Mouse (Mus musculus): ENCODE results near the gene Map2k4. TPM values are rescaled to one million over a fixed set of nuclear protein-coding genes. Genes with fewer than 3 reads are reported as not detected.

Gene Map2k4
- total RNA-seq, 1 experiment from 2014 or later, result 37.6 TPM

DNA sequence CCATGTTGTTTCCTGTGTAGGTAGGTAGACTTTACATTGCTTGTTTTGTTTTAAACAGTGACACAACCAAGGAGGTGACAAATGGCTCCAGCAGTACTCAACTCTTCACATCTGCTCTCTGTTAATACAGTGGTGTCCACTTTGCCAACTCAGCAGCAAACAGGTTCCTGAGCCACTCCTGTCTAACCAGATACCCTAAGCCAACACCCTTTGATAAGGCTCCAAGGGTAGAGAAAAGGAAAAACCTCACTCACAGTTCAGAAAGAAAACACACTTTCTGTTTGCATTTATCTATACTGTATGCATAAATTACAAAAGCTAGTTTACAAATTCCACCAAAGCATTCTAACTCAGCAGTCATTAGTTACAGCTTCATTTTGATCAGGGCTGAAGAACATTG is 48.2 kb downstream of the Map2k4 start:
- ATAC-seq (replicated peaks in 1 of 2; ENCODE audit: insufficient read depth in 1 of 2, low FRiP score in 2 of 2, low TSS enrichment in 1 of 2, low read depth in 1 of 2, poor library complexity in 2 of 2, severe bottlenecking in 2 of 2), result no peak

DNA sequence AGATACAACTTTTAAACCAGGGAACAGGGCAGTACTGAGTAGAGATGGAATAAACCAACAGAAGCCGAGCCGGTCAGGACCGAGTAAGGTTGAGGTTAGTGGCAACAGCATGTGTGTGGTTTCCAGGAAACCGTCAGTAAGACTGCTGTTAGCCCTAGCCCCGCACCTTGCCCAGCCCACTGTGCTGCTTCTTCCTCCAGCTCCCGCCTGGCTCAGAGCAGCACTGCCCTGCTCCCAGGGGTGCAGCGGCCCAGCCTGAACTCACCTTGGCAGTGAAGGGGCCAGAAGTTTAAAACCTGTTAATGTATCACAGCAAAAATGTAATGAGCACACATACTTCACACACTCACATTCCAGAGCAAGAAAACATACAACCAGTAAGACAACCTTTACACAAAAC is 53.4 kb downstream of the Map2k4 start:
- peak; percentile 69 to 76; a peak in 3 of 4 replicates for ATAC-seq (replicated peaks in 1 of 2; ENCODE audit: insufficient read depth in 1 of 2, low FRiP score in 2 of 2, low TSS enrichment in 1 of 2, low read depth in 1 of 2, poor library complexity in 2 of 2, severe bottlenecking in 2 of 2)

GRCm38 (mm10) chr11:65729623-65730217 is 58.4 kb downstream of the Map2k4 start:
- ATAC-seq (replicated peaks in 1 of 2; ENCODE audit: insufficient read depth in 1 of 2, low FRiP score in 2 of 2, low TSS enrichment in 1 of 2, low read depth in 1 of 2, poor library complexity in 2 of 2, severe bottlenecking in 2 of 2), result no peak

DNA sequence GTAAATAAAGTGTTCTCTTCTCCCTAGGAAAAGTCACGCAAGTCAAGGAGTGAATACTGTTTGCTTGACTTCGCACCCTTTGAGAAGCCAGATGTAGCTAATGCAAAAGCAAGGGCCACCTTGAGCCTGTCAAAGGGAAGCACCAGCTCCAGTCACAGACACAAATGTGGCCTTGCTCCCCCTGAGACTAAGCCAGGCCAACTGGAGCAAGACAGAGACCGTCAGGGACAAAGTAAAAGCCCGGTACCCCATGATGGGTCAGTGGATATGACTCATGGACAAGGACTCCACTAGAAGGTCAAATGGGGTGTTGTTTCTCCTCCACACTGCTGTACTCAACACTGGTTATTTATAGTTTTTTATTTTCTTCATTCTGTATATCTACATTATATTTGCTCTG is 59.2 kb downstream of the Map2k4 start:
- no peak for ATAC-seq (replicated peaks in 1 of 2; ENCODE audit: insufficient read depth in 1 of 2, low FRiP score in 2 of 2, low TSS enrichment in 1 of 2, low read depth in 1 of 2, poor library complexity in 2 of 2, severe bottlenecking in 2 of 2)

DNA sequence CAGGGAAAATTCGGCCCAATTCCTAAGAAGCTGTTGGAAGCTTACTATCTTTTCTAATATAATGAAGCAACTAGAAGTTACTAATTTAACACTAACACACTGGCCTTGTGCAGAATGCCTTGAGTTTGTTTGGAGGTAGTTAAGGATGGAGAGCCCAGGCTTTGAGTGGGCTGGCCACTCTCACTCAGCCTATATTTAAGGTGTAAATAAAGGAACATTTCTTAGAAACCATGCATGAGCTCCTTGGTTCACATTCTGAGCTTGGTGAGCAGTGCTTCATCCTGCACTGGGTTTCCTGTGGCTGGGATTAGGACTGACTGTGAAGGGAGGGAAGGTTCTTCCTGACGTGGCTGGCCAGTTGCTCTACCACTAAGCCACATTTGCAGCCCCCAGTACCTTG is 64.4 kb downstream of the Map2k4 start:
- ATAC-seq (replicated peaks in 1 of 2; ENCODE audit: insufficient read depth in 1 of 2, low FRiP score in 2 of 2, low TSS enrichment in 1 of 2, low read depth in 1 of 2, poor library complexity in 2 of 2, severe bottlenecking in 2 of 2), result no peak

DNA sequence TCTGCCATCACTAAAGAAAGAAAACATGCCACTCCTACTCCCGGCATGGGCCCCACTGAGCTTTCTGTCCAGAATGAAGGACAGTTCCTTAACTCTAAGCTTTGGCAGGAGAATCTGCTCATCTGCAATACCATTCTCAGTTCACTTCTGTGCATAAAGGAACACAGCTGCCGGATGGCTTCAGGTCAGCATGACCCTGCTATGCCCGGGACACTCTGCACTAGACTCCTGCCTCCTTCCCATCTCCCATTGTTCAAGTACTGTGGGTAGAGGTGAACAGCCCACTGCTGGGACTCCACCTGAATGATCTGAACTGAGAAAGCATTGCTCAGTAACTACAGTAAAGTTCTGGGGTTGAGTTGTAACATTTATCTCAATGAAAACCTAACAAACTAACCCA is 66.5 kb downstream of the Map2k4 start:
- no peak for ATAC-seq (replicated peaks in 1 of 2; ENCODE audit: insufficient read depth in 1 of 2, low FRiP score in 2 of 2, low TSS enrichment in 1 of 2, low read depth in 1 of 2, poor library complexity in 2 of 2, severe bottlenecking in 2 of 2)

GRCm38 (mm10) chr11:65719960-65720359 is 68.1 kb downstream of the Map2k4 start:
- ATAC-seq (replicated peaks in 1 of 2; ENCODE audit: insufficient read depth in 1 of 2, low FRiP score in 2 of 2, low TSS enrichment in 1 of 2, low read depth in 1 of 2, poor library complexity in 2 of 2, severe bottlenecking in 2 of 2), result no peak; a peak in 1 of 4 replicates

DNA sequence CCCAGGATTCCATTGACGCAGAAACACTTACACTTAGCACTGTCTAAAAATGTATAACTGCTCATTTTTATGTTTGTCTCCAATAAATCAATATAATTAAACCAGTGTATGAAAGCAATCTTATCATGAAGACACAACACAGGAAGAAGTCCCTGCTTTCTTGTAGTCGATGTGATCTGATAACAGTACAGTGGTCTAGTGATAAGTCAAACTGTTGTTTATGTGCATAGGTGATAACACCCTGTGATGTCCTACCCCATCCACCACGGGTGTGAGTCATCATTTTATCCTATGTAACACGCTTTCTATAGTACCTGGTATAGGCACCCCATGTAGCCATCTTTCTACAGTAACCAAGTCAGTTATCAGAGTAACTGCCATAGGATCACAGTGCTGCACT is 74.3 kb downstream of the Map2k4 start:
- ATAC-seq (replicated peaks in 1 of 2; ENCODE audit: insufficient read depth in 1 of 2, low FRiP score in 2 of 2, low TSS enrichment in 1 of 2, low read depth in 1 of 2, poor library complexity in 2 of 2, severe bottlenecking in 2 of 2), result no peak

DNA sequence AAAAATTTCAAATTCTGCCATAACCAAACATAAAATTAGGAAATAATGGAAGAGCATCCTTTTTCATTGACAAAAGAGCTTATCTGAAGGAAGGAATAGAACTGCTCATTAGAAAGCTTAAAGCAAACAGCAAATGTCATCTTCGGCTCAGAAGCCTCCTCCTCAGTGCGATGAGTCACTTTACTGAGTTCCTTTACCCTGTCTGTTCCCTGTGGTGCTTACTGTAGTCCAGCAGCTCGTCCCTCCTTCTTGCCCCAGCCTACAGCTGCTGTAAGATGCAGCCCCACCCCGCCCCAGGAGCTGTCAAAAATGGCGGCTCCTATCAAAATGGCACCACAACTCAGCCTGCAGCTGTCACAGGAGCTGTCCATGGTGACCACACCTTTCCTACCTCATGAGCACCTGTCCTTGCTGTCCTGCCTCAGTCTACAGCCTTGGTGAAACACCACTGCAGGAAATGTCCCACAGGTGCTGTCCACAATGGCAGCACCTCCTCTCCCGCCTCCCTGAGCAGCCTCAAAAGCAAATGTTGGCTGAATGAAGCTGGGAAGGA is 75.3 kb downstream of the Map2k4 start:
- no peak for ATAC-seq (replicated peaks in 1 of 2; ENCODE audit: insufficient read depth in 1 of 2, low FRiP score in 2 of 2, low TSS enrichment in 1 of 2, low read depth in 1 of 2, poor library complexity in 2 of 2, severe bottlenecking in 2 of 2)

DNA sequence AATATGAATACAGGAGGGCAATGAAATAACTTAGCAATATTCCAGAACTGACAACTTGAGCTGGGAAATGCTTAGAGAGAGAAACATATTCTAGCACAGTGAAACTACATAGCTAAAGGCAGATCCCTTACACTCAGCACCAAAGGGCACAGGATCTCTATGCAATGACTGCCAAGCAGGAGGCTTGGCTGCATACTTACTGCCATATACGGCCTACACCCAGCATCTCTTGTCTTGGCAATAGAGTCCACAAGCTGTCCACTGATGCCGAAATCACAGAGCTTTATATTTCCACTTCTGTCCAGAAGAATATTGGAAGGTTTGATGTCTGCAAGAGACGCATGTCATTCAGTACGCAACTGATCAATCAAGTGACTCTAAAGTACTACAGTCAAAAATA is 81.3 kb downstream of the Map2k4 start:
- no peak for ATAC-seq (replicated peaks in 1 of 2; ENCODE audit: insufficient read depth in 1 of 2, low FRiP score in 2 of 2, low TSS enrichment in 1 of 2, low read depth in 1 of 2, poor library complexity in 2 of 2, severe bottlenecking in 2 of 2)

DNA sequence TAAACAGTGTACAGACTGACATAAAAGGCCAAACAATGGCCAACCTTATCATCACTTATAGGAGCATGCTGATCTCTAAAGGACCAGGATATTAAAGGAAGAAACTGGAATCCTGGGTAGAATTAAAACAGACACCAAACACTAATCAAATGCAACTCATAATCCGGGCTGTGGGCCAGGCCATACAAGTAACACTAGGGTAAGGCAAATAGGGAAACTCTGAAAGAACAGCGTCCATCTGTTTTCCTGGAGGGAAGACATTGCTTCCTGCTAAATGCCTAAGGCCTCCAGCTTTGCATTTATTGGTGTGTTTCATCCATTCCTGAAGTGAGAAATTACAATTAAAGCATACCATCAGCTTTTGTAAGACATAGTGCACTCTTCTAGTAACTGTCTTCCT is 81.9 kb downstream of the Map2k4 start:
- no peak for ATAC-seq (replicated peaks in 1 of 2; ENCODE audit: insufficient read depth in 1 of 2, low FRiP score in 2 of 2, low TSS enrichment in 1 of 2, low read depth in 1 of 2, poor library complexity in 2 of 2, severe bottlenecking in 2 of 2)

- no peak for ATAC-seq (replicated peaks in 1 of 2; ENCODE audit: insufficient read depth in 1 of 2, low FRiP score in 2 of 2, low TSS enrichment in 1 of 2, low read depth in 1 of 2, poor library complexity in 2 of 2, severe bottlenecking in 2 of 2)
These were observed 83.2 kb downstream of the Map2k4 start for GRCm38 (mm10) chr11:65704861-65705260.

DNA sequence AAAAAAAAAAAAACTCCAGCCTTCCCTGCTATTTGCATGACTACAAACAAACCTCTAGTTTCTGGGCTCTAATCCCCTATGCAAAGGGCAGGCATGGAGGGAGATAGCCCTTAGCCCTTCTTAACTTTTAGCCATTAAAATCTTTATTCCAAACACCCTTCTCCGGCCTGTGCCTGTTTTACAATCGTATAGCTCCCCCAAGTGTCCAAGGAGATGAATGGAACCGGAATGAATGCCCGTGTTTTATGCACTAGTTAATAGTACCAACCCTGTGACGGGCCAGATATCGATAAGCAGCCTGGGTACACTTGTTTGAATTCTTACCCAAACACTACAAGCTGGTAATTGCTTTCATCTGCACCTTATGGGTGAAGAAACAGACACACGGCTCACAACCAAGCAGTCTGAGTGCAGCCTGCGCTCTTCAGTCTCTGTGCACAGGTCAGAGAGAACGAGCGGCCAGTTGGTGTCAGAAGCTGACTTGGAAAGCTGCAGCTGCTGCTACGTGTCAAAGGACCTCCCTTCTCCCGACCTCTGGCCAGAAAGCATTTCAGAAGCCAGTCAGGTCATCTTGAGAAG is 109.2 kb downstream of the Map2k4 start:
- ATAC-seq (replicated peaks in 1 of 2; ENCODE audit: insufficient read depth in 1 of 2, low FRiP score in 2 of 2, low TSS enrichment in 1 of 2, low read depth in 1 of 2, poor library complexity in 2 of 2, severe bottlenecking in 2 of 2), result no peak

DNA sequence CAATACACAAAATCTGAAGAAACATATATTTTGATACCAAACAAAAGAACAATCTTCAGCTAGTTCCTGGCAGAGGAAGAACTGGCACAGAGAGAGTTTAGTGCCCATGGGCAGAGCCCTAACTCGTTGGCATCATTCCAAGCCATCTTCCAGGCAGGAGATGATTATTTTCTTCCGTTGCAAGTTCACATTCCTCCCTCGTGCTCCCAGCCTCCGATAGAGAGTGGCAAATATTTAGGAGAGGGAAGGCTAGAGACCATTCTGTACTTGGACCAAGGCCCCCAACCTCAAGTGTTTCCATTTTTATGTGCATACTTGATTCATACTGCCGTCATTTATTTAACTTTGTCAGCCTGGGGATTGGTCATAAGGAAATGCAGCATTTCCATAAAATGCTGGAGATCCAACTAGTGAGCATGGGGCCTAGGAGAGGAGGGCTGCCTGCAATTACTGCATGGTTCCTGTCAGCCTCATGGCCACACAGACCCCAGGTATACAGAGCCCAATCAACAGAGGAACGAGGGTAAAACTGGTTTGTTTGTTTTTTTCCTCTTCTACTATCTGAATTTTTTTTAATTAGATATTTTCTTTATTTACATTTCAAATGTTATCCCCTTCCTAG is 120.6 kb downstream of the Map2k4 start:
- ATAC-seq (replicated peaks in 1 of 2; ENCODE audit: insufficient read depth in 1 of 2, low FRiP score in 2 of 2, low TSS enrichment in 1 of 2, low read depth in 1 of 2, poor library complexity in 2 of 2, severe bottlenecking in 2 of 2), result no peak

GRCm38 (mm10) chr11:65664903-65665302 is 123.2 kb downstream of the Map2k4 start:
- ATAC-seq (replicated peaks in 1 of 2; ENCODE audit: insufficient read depth in 1 of 2, low FRiP score in 2 of 2, low TSS enrichment in 1 of 2, low read depth in 1 of 2, poor library complexity in 2 of 2, severe bottlenecking in 2 of 2), result no peak

DNA sequence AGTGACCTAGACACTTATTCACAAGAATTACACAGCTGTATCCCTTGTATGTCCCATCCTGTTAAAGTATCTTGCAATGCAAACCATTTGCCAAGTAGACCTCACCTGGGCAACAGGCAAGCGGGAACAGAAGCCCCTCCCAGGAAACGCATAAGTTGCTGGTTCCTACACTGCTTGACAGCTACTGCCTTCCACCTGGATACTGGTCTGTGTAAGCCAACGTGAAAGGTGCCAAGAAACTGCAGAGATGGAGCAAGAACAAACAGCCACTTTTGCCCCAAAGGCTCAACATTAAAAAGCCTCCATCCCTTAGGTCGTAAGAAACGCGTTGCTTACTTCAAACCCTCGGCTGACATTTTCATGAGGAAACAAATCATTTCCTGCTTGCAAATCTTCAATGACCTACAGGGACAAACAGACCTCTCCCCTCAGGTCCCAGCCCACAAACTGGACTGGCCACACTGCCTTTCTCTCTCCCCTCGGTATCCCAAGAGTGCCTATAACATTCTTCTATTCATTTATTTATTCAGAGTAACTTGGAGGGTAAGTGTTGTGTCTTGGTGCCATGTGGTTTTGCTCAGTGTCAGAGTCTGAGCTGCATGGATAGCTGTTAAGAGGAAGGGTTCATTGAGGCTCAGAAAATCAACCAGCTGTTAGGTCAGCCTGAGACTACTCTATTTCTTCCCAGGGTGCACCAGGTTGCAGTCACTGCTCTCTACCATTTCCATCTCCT is 126.1 kb downstream of the Map2k4 start:
- no peak for ATAC-seq (replicated peaks in 1 of 2; ENCODE audit: insufficient read depth in 1 of 2, low FRiP score in 2 of 2, low TSS enrichment in 1 of 2, low read depth in 1 of 2, poor library complexity in 2 of 2, severe bottlenecking in 2 of 2)

DNA sequence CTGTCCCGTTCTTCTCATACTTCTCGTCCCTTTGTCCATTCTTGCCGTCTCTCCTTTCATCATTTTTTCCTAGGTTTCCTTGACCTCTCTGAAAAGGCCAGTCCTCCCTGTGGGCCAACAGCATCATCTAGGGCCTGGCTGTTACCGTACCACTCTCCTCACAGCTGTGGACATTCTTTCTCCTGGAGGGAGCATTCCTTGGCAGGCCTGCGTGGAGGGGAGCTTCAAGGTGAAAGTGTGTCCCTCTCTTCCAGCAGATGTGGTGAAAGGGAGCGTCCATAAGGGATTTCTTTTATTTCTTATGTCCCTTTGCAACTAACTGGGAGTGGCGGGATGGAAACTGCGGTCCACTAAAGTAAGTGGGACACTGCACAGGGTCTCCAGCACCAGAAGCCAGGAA is 134.2 kb downstream of the Map2k4 start:
- ATAC-seq (replicated peaks in 1 of 2; ENCODE audit: insufficient read depth in 1 of 2, low FRiP score in 2 of 2, low TSS enrichment in 1 of 2, low read depth in 1 of 2, poor library complexity in 2 of 2, severe bottlenecking in 2 of 2), result no peak

- ATAC-seq (replicated peaks in 1 of 2; ENCODE audit: insufficient read depth in 1 of 2, low FRiP score in 2 of 2, low TSS enrichment in 1 of 2, low read depth in 1 of 2, poor library complexity in 2 of 2, severe bottlenecking in 2 of 2), result no peak
These were observed 136.7 kb downstream of the Map2k4 start for GRCm38 (mm10) chr11:65651426-65651825.

All from hematopoietic stem cell, adult 5-6 weeks (primary cell).